Mouse (Mus musculus) MN1 (cell line): ENCODE measurements at regions not wholly inside any gene's neighbourhood (a gene's known extent, or its start where the extent isn't known, plus 50 kb on each side); places are given as distances from the start of the nearest gene placed in this dataset.
A peak's percentile ranks its signal among the peaks of the same experiment; 100 is the strongest.
"Not testable (repeated sequence)": the region's sequence is repeated elsewhere in the genome, so short reads cannot be mapped to it uniquely, and the experiment has no call there.

Source experiments
- DNase-seq: peaks from one replicate; pipeline ENCODE4 v3.0.0-alpha.2; 2016; ENCODE audit warnings: low spot score

DNA sequence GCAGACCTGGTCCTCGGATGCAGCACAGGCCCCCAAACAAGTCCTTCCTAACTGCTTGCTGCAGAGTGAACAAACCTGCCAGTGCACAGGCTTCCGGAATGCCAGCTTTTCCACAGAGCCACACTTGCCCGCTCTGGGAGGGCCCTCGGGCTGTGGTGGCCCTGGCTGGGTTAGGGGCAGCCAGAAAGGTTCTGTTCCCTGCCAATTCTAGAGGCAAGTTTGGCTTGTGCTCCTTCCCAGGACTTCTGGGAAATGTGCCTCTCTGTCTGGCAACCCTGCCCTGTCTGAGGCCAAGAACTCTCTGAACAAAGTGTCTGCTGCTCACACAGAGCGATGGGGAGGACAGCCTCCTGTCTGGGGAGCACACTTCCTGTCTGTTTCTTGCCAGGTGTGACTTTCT, 66.4 kb downstream of the Xrcc2 start:
- DNase-seq = no peak

DNA sequence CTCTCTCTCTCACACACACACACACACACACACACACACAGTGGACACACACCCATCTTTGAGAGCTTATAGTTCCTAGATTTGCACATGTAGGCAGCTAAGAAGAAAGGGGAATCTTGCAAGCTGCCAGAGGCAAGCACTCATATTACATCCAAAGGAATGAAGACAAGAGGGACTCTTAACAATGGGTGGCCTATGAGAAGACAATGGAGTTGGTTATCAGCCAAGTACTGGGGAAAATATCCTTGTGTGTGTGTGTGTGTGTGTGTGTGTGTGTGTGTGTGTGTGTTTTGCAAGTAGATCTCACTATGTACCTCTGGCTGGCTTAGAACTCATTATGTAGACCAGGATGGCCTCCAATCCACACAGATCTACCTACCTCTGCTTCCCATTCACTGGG, 67.5 kb downstream of the Xrcc2 start:
- DNase-seq = no peak

GRCm38 (mm10) chr5:25632861-25633535, 72.6 kb downstream of the Xrcc2 start:
- no peak for DNase-seq

DNA sequence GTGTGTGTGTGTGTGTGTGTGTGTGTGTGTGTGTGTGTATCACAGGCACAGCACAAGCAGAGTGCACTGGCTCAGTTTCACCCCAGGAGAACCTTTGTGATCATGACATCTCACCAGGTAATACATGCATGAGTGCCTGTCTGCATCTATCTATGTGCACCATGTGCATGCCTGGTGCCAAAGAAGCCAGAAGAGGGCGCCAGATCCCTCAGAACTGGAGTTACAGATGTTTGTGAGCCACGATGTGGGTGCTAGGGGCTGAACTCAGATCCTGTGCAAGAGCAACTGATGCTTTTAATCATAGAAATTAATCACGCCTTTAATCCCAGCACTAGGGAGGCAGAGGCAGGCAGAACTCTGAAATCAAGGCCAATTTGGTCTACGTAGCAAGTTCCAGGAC, 75.9 kb downstream of the Xrcc2 start:
- DNase-seq = no peak

DNA sequence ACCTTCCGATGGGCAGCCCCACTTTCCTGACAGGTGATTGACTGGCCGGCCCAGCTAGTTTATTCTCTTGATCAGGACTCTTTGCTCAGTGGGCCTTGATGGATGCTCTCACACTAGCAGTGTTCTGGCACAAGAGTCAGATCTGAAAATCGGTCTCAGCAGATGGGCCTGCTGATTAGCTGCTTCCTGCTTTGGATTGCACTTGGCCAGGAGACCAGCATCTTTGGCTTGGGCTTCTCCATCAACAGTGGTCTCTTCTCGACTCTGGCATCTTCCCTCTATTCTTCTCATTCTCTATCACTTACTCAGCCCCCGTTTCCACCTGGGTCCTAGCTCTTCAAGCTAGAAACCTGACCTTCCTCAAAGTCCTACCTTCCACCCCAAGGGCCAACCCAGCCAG, 77.1 kb downstream of the Xrcc2 start:
- DNase-seq = no peak

- no peak for DNase-seq
These were observed 78.5 kb downstream of the Xrcc2 start for GRCm38 (mm10) chr5:25627086-25627485.

DNA sequence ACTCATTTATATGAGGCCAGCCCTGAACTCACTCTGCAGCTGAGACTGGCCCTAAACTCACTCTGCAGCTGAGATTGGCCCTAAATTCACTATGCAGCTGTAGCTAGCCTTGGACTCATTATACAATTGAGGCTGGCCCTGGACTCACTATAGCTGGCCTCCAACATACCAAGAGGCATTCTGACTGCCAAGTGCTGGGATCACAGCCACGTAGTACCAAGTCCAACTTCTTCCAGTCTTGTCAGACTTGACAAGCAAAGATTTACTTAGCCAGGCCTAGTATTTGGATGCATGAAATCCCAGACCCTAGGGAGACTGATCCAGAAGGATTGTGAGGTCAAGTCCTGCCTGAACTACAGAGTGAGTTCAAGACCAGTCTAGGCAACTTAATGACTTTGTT, 81.6 kb downstream of the Xrcc2 start:
- DNase-seq = no peak

- no peak for DNase-seq
These were observed 85.8 kb downstream of the Xrcc2 start for GRCm38 (mm10) chr5:25619872-25620271.

DNA sequence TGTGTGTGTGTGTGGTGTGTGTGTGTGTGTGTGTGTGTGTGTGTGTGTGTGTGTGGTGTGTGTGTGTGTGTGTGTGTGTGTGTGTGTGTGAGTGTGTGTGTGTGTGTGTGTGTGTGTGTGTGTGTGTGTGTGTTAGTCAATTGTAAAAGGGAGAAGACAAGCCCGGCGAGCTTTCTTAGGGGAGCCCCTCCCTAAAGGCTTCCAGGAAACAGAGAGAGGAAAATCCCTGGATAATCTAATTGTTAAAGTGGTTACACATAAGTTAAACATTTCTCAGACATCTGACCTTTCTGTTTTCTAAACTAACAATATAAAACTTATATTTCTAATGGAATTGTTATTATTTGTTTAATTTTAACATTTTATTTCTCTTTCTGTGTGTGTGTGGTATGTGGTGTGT, 86.3 kb downstream of the Xrcc2 start:
- DNase-seq = not testable (repeated sequence)

DNA sequence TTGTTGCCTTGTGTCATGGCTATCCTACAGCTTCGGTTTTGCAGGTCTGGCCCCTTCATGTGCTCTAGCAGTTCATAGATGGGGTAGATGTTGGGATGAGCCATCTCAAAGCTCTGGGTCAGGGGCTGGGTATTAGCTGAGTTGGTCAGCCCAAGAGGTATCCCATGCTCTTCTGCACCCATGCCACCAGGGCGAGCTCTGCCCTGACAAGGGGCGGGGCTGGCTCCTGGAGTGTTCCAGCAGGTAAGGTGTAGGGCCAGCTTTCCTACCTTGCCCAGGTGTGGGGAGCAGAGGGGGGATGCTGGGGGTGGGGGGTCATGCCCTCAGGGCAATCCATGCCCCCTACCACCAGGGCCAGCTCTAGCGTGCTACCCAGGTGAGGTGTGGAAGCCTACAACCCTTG, 91.0 kb downstream of the Xrcc2 start:
- DNase-seq = no peak

- peak; percentile 28 for DNase-seq
These were observed 91.6 kb downstream of the Xrcc2 start for GRCm38 (mm10) chr5:25613844-25614658.

DNA sequence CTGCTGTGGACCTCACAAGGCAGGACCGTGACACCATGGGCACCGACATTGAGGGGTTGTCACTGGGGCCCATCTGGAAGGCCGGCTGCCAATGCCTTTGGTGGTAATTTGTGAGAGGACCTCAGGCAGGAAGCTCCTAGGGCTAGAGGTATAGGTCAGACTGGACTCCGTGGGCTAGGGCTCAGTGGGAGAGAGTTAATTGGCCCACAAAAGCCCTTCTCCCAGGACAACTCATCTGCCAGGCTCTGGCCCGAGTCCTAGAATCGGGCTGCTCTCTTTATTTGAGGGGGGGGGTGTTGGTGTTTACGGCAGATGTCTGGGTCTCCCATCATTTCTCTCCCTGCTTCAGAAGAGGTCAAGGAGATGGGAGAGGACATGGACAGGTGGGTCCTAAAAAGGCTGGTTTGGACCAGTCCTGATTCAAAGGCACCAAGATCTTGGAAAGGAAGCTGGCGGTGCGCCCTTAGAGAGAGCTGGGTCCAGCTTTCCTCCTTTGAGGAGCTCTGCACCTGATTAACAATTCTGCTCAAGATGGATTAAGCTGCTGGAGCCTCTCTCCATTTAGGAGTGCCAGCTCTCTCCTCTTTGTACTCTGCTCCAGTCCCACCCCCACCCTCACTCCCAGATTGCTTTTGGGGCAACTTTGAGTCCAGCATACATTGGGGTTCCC, 93.5 kb downstream of the Xrcc2 start:
- DNase-seq = no peak

GRCm38 (mm10) chr5:25609911-25610310, 94.0 kb downstream of the Cct8l1 start:
- peak; percentile 61 for DNase-seq

DNA sequence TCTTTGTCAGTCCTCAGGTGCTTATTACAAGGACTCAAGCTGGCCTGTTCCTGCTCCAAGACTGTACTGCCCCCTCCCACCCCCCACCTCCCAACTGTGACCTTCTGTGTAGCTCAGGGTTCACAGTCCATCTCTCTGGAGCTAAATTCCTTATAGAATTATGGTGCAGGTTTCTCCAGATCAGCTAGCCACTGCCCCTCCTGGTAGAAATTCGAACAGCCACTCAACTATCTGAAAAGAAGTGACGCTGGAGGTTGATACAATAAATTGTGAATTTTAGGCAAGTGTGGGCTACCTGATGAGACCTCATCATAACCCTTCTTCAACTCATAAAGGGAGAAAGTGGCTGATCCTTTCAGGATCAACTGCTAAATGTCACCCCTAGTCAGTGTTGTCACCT, 86.3 kb downstream of the Cct8l1 start:
- DNase-seq = no peak

DNA sequence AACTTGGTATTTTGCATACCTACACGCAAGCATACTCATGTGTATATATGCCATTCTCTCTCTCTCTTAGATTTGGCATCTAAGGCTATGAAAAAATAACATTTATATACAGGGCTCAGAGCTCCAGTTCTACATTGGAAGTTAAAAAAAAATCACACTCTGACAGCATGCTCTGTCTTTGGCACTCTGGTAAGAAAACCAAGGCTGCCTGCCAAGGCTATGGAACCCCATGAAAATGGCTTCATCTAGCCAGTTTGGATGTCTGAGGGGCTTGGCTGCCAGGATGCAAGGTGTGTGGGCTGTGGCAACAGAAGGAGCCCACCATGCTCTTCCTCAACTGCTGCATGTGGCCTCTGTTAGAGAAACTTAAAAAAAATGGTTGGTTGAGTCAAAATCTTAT, 83.5 kb downstream of the Cct8l1 start:
- no peak for DNase-seq

- no peak for DNase-seq
These were observed 81.9 kb downstream of the Cct8l1 start for GRCm38 (mm10) chr5:25597786-25598185.

DNA sequence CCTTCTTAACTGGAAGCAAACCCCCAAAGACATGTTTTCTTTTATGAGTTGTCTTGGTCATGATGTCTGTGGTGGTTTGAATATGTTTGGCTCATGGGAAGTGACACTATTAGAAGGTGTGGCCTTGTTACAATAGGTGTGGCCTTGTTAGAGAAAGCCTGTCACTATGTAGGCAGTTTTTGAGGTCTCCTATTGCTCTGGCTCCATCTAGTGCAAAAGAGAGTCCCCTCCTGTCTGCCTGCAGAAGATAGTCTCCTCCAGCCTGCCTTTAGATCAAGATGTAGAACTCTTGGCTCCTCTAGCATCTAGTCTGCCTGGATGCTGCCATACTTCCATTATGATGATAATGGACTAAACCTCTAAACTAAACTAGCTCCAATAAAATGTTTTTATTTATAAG, 75.8 kb downstream of the Cct8l1 start:
- DNase-seq = no peak
